Mouse (Mus musculus) G1E (cell line): ENCODE results near the gene Sox2.

Experiments
- CTCF ChIP-seq: IDR thresholded peaks from 2 replicates; pipeline ENCODE4 v1.5.1; 2012; ENCODE audit warnings: low read depth, low read length, inconsistent platforms, mixed read lengths
- GATA1 ChIP-seq: IDR thresholded peaks from 2 replicates; pipeline ENCODE4 v1.6.1; 2012; ENCODE audit warnings: borderline replicate concordance, low read length, inconsistent platforms, mixed read lengths
- GATA2 ChIP-seq: IDR thresholded peaks from 2 replicates; pipeline ENCODE4 v1.6.1; 2012; ENCODE audit warnings: low read depth, low read length, inconsistent platforms, borderline replicate concordance
- TAL1 ChIP-seq: conservative IDR thresholded peaks from 2 replicates; pipeline ENCODE4 v1.6.1; 2012; ENCODE audit warnings: low read depth, low read length, inconsistent platforms, mixed read lengths

DNA sequence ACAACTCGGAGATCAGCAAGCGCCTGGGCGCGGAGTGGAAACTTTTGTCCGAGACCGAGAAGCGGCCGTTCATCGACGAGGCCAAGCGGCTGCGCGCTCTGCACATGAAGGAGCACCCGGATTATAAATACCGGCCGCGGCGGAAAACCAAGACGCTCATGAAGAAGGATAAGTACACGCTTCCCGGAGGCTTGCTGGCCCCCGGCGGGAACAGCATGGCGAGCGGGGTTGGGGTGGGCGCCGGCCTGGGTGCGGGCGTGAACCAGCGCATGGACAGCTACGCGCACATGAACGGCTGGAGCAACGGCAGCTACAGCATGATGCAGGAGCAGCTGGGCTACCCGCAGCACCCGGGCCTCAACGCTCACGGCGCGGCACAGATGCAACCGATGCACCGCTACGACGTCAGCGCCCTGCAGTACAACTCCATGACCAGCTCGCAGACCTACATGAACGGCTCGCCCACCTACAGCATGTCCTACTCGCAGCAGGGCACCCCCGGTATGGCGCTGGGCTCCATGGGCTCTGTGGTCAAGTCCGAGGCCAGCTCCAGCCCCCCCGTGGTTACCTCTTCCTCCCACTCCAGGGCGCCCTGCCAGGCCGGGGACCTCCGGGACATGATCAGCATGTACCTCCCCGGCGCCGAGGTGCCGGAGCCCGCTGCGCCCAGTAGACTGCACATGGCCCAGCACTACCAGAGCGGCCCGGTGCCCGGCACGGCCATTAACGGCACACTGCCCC, 586 bp downstream of the Sox2 start:
- TF ChIP-seq CTCF (no peak), TAL1 (no peak), GATA1 (no peak), GATA2 (no peak)
